Mouse (Mus musculus) hindbrain, embryonic 15.5 days (tissue): ENCODE results near the gene Klk1b8. TPM values are rescaled to one million over a fixed set of nuclear protein-coding genes. Genes with fewer than 3 reads are reported as not detected.

ENCODE experiments used
- polyA plus RNA-seq: library from polyadenylated mRNA; unstranded; fragments of >200 nt; fragmentation: Nextera tagmentation; extraction: Ambion mirVana; gene quantifications from 2 replicates; pipeline ENCODE4 v1.2.1, GENCODE M21; 2015

Klk1b8 gene
- polyA plus RNA-seq, 1 experiment from 2014 or later = not detected

Other genes starting within 250 kb of the Klk1b8 start
- gene Klk13, start 238.1 kb upstream of the Klk1b8 start, polyA plus RNA-seq = 0.17 and 0.18 TPM in 2 replicates
- 0.14 TPM in 1 of 2 replicates, not detected in the other for gene Klk12, start 181.8 kb upstream of the Klk1b8 start, polyA plus RNA-seq
- gene Klk11, start 176.1 kb upstream of the Klk1b8 start, polyA plus RNA-seq = 0.22 and 0.27 TPM in 2 replicates
- gene Klk10, start 169.6 kb upstream of the Klk1b8 start, polyA plus RNA-seq = 0.10 and 0.30 TPM in 2 replicates
- gene Klk9, start 158.8 kb upstream of the Klk1b8 start, polyA plus RNA-seq = 0.13 and 0.14 TPM in 2 replicates
- 10.1 TPM in 2 replicates for gene Klk8, start 153.1 kb upstream of the Klk1b8 start, polyA plus RNA-seq
- 0.13 TPM in 1 of 2 replicates, not detected in the other for gene Klk7, start 139.4 kb upstream of the Klk1b8 start, polyA plus RNA-seq
- not detected in 2 replicates for gene Klk6, start 126.2 kb upstream of the Klk1b8 start, polyA plus RNA-seq
- gene Klk5, start 108.7 kb upstream of the Klk1b8 start, polyA plus RNA-seq = not detected in 2 replicates
- gene Klk4, start 69.5 kb upstream of the Klk1b8 start, polyA plus RNA-seq = 1.7 and 2.6 TPM in 2 replicates
- gene Klk15, start 16.9 kb upstream of the Klk1b8 start, polyA plus RNA-seq = not detected in 2 replicates
- not detected in 2 replicates for gene Klk1b1, start 16.1 kb downstream of the Klk1b8 start, polyA plus RNA-seq
- not detected in 2 replicates for gene Klk1b9, start 25.4 kb downstream of the Klk1b8 start, polyA plus RNA-seq
- gene Klk1b11, start 45.2 kb downstream of the Klk1b8 start, polyA plus RNA-seq = not detected in 2 replicates
- gene Klk1b26, start 61.5 kb downstream of the Klk1b8 start, polyA plus RNA-seq = not detected in 2 replicates
- not detected in 2 replicates for gene Klk1b27, start 101.6 kb downstream of the Klk1b8 start, polyA plus RNA-seq
- not detected in 2 replicates for gene Klk1b21, start 151.7 kb downstream of the Klk1b8 start, polyA plus RNA-seq
- gene Klk1b22, start 162.0 kb downstream of the Klk1b8 start, polyA plus RNA-seq = not detected in 2 replicates
- gene Klk1b16, start 186.1 kb downstream of the Klk1b8 start, polyA plus RNA-seq = not detected in 2 replicates
- gene Klk1b24, start 237.6 kb downstream of the Klk1b8 start, polyA plus RNA-seq = not detected in 2 replicates
- gene Klk1b3, start 247.5 kb downstream of the Klk1b8 start, polyA plus RNA-seq = not detected in 2 replicates